Mouse (Mus musculus) urinary bladder, postnatal 36 days (tissue): ENCODE measurements around the gene Rnf150.

Source experiments
- DNase-seq, 2 experiments: peaks; one replicate each; pipeline ENCODE4 v3.0.0; 2022; ENCODE audit warnings: low spot score in 2 of 2, mixed read lengths in 1 of 2

Gene Rnf150

GRCm38 (mm10) chr8:82863041-82863744 lies at the start of gene Rnf150:
Gene Rnf150 (plus strand): TSS chr8:82863356.
- DNase-seq: peak; percentile 81 to 86

GRCm38 (mm10) chr8:82826135-82827046 lies 36.8 kb upstream of the Rnf150 start:
- no peak for DNase-seq

- no peak for DNase-seq
Measured at GRCm38 (mm10) chr8:82840415-82840814, 22.7 kb upstream of the Rnf150 start.

- DNase-seq: no peak
Measured at GRCm38 (mm10) chr8:82840963-82841362, 22.2 kb upstream of the Rnf150 start.

GRCm38 (mm10) chr8:82841520-82842142 lies 21.5 kb upstream of the Rnf150 start:
- no peak for DNase-seq

- DNase-seq: no peak
Measured at GRCm38 (mm10) chr8:82843697-82844096, 19.5 kb upstream of the Rnf150 start.

GRCm38 (mm10) chr8:82844413-82844812 lies 18.7 kb upstream of the Rnf150 start:
- DNase-seq: no peak

GRCm38 (mm10) chr8:82846098-82846497 lies 17.1 kb upstream of the Rnf150 start:
- no peak for DNase-seq

GRCm38 (mm10) chr8:82846730-82847129 lies 16.4 kb upstream of the Rnf150 start:
- DNase-seq: no peak

- no peak for DNase-seq
Measured at GRCm38 (mm10) chr8:82858541-82859342, 4.4 kb upstream of the Rnf150 start.

- DNase-seq: no peak
Measured at GRCm38 (mm10) chr8:82859343-82859620, 3.9 kb upstream of the Rnf150 start.

- DNase-seq: peak; percentile 51 to 56
Measured at GRCm38 (mm10) chr8:82863745-82864520, 777 bp downstream of the Rnf150 start.

- DNase-seq: peak in 1 of 2 experiments; percentile 28
Measured at GRCm38 (mm10) chr8:82864521-82864818, 1.3 kb downstream of the Rnf150 start.

- no peak for DNase-seq
Measured at GRCm38 (mm10) chr8:82865239-82865638, 2.1 kb downstream of the Rnf150 start.

GRCm38 (mm10) chr8:82866251-82866650 lies 3.1 kb downstream of the Rnf150 start:
- DNase-seq: no peak

- DNase-seq: no peak
Measured at GRCm38 (mm10) chr8:82870840-82871490, 7.8 kb downstream of the Rnf150 start.

- no peak for DNase-seq
Measured at GRCm38 (mm10) chr8:82871986-82872385, 8.8 kb downstream of the Rnf150 start.

- no peak for DNase-seq
Measured at GRCm38 (mm10) chr8:82874102-82874501, 10.9 kb downstream of the Rnf150 start.

GRCm38 (mm10) chr8:82875135-82875534 lies 12.0 kb downstream of the Rnf150 start:
- no peak for DNase-seq

- no peak for DNase-seq
Measured at GRCm38 (mm10) chr8:82884480-82884879, 21.3 kb downstream of the Rnf150 start.

- DNase-seq: no peak
Measured at GRCm38 (mm10) chr8:82887234-82887633, 24.1 kb downstream of the Rnf150 start.
